Mouse (Mus musculus) stomach, embryonic 16.5 days (tissue): Measurements from ENCODE around the gene Gabbr2. TPM values are rescaled to one million over a fixed set of nuclear protein-coding genes. Genes with fewer than 3 reads are reported as not detected.

Source experiments
- ATAC-seq: fragments of 200-750 bp; cut with Nextera tagmentation; 2 replicates; pipeline ENCODE4 v1.8.0; 2017; ENCODE audit warnings: moderate number of reproducible peaks, moderate TSS enrichment; ENCODE audit not compliant: insufficient read depth, low FRiP score
- H3K27ac ChIP-seq: fragments of 300-500 bp; sonication (generic); 2 replicates; pipeline ENCODE4 v1.5.1; 2014; ENCODE audit warnings: low read length
- H3K27me3 ChIP-seq: fragments of 300-500 bp; sonication (generic); 2 replicates; pipeline ENCODE4 v1.6.1; 2014; ENCODE audit warnings: low read length, control low read depth, mixed read lengths; ENCODE audit not compliant: control insufficient read depth, insufficient read depth
- H3K36me3 ChIP-seq: fragments of 300-500 bp; sonication (generic); 2 replicates; pipeline ENCODE4 v1.6.1; 2014; ENCODE audit warnings: low read length; ENCODE audit not compliant: control insufficient read depth, insufficient read depth
- H3K4me1 ChIP-seq: fragments of 300-500 bp; sonication (generic); 2 replicates; pipeline ENCODE4 v1.6.1; 2014; ENCODE audit warnings: low read length, control low read depth, mixed read lengths; ENCODE audit not compliant: control insufficient read depth, insufficient read depth
- H3K4me2 ChIP-seq: fragments of 300-500 bp; sonication (generic); 2 replicates; pipeline ENCODE4 v1.6.1; 2014; ENCODE audit warnings: low read depth, low read length, mixed read lengths
- H3K4me3 ChIP-seq: fragments of 300-500 bp; sonication (generic); replicated peaks from 2 replicates; pipeline ENCODE4 v1.5.1; 2014; ENCODE audit warnings: mild to moderate bottlenecking, low read length
- H3K9ac ChIP-seq: fragments of 300-500 bp; sonication (generic); 2 replicates; pipeline ENCODE4 v1.6.1; 2014; ENCODE audit warnings: low read length
- H3K9me3 ChIP-seq: fragments of 300-500 bp; sonication (generic); replicated peaks from 2 replicates; pipeline ENCODE4 v1.6.1; 2016; ENCODE audit warnings: low read length, control low read depth; ENCODE audit not compliant: control insufficient read depth
- WGBS: fragments of 180-500 bp; shearing (Covaris S2); extraction: QIAGEN DNeasy Blood & Tissue Kit; methylation state at CpG from one replicate; pipeline ENCODE4 v1.1.7; 2014; 5-methylcytosine and 5-hydroxymethylcytosine counted together
- polyA plus RNA-seq: library from polyadenylated mRNA; unstranded; fragments of >200 nt; fragmentation: Nextera tagmentation; extraction: Ambion mirVana; gene quantifications from 2 replicates; pipeline ENCODE4 v1.2.1, GENCODE M21; 2015

The Gabbr2 gene
- polyA plus RNA-seq, 1 experiment from 2014 or later, result 0.10 TPM

DNA sequence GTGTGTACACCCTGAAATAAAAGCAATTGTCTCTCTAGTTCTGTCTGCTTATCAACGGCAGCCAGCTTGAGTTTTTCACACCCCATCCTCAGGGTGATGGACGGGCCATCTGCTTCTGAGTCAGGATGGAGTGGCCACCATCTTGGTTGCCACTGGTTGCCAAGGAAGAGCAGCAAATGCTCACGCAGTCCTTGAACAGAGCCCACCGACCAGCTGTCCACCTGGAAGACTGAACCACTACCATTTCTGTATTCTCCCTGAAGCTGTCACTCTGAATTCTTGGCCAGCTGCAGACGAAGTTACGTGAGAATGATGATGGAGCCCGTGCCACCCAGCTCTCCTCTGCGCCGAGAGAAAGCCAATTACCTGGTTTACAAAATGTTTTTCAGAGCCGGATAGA lies 102.5 kb downstream of the Gabbr2 start:
- Histone ChIP-seq H3K4me3 (no peak overlapping the region), H3K4me1 (peaks cover 6% of the 10 kb centered on the region; the same call in 1 of the 2 replicates), H3K4me2 (no peak overlapping the region), H3K9ac (no peak overlapping the region), H3K9me3 (no peaks in the 10 kb centered on the region), H3K27ac (no peak overlapping the region), H3K27me3 (no peaks in the 10 kb centered on the region), H3K36me3 (no peaks in the 10 kb centered on the region)
- WGBS, result 71% methylated on average over 10 of the region's 10 CpGs
- no peak for ATAC-seq

DNA sequence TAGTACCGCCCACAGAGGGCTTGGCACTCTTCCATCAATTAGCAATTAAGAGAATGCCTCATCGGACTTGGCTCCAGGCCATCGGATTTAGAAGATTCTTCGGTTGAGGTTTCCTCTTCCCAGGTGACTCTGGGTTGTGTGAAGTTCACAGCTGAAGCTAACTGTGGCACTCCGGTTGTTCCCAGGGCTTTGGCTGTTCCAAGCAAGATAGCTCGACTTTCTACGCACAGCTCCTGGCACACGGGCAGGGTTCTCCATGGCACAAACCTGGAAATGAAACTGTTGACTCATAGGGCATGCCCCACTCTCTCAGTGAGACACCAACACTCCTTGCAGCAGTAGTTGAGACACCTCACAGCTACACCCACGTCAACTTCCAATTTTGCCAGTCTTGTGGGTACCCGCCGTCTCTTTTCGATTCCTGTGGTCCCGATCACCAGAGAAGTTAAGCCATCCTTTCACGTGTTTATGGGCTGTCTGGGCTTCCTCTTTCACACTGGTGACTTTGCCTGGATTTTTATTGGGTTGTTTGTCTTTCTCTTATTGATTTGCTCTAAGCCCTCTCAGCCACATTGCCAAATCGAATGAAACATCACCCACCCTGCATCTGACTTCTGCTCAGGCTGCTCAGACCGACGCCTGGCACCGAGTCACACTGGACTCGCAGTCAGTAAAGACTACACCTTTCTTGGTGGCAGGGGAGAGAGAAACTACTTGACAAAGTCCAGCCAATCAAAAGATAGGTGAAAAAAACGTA lies 105.9 kb downstream of the Gabbr2 start:
- 81% methylated on average over 20 of the region's 20 CpGs for WGBS
- no peak overlapping the region for H3K9ac ChIP-seq
- ATAC-seq, result no peak
- H3K9me3 ChIP-seq, result no peaks in the 10 kb centered on the region
- no peak overlapping the region for H3K4me2 ChIP-seq
- peaks cover 14% of the 10 kb centered on the region for H3K4me1 ChIP-seq
- H3K27me3 ChIP-seq, result no peaks in the 10 kb centered on the region
- H3K36me3 ChIP-seq, result no peaks in the 10 kb centered on the region
- no peak overlapping the region for H3K4me3 ChIP-seq
- no peak overlapping the region for H3K27ac ChIP-seq

DNA sequence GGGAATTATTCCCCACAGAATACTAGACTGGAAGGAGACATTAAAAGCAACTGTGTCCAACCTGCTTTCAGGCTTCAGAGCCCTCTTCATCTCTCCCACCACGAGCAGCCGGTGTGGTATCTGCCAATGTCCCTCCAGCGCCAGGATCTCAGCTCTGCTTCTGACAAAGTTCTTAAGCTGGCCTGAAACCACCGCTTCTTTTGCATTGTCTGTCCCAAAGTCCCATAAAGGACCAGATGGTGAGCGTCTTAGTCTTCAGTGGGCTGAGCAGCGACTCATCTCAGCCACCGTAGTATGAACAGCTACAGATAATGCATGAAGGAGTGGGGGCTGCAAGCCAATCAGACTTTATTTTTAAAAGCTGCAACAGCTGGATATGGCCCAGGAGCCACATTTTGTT lies 107.5 kb downstream of the Gabbr2 start:
- H3K27me3 ChIP-seq, result no peaks in the 10 kb centered on the region
- no peak overlapping the region for H3K9ac ChIP-seq
- ATAC-seq, result no peak; the same call in 1 of the 2 replicates
- WGBS, result 51% methylated on average over 7 of the region's 7 CpGs
- peaks cover 14% of the 10 kb centered on the region for H3K4me1 ChIP-seq
- no peak overlapping the region; the same call in 1 of the 2 replicates for H3K27ac ChIP-seq
- H3K36me3 ChIP-seq, result no peaks in the 10 kb centered on the region
- H3K4me3 ChIP-seq, result no peak overlapping the region
- no peaks in the 10 kb centered on the region for H3K9me3 ChIP-seq
- H3K4me2 ChIP-seq, result no peak overlapping the region

DNA sequence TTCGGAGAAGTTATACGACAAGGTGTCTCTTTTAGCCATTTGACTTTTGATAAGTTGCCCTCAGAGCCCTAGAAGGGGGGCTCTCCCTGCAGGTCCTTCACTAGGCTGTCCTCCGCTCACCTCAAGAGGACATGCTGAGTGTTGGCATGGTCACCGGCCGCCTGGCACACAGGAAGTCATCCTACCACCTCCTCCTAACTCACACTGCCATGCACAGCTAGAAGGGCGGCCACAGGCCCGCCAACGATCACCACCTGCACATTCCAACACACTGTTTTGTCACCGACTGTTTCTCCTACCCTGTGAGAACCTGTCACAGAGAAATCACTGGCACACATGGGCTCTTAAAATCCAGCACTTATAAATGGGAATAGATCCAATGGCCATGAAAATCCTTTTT lies 108.1 kb downstream of the Gabbr2 start:
- no peak overlapping the region for H3K27ac ChIP-seq
- H3K4me3 ChIP-seq, result no peak overlapping the region
- H3K4me1 ChIP-seq, result peaks cover 14% of the 10 kb centered on the region
- no peaks in the 10 kb centered on the region for H3K9me3 ChIP-seq
- H3K4me2 ChIP-seq, result no peak overlapping the region
- H3K9ac ChIP-seq, result no peak overlapping the region
- no peaks in the 10 kb centered on the region for H3K27me3 ChIP-seq
- ATAC-seq, result no peak
- no peaks in the 10 kb centered on the region for H3K36me3 ChIP-seq
- WGBS, result 74% methylated on average over 9 of the region's 9 CpGs

DNA sequence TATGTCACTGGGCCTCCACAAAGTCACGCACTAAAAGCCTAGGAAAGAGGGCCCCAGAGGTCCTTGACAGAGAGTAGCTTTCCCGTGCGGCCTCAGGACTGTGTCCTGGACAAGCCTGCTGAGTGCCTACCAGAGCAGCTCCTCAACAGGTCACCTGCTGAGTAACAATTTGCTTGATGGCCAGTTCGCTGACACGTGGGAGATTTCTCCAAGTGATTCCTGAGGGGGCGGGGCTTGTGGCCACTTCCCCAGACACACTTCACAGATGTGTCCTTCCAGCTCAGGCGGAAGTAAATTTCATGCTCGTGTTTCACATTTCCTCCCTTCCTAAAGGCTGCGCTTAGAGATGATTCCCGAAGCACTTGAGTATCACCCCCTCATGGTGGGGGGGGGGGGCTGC lies 108.6 kb downstream of the Gabbr2 start:
- Histone ChIP-seq H3K4me1 (peaks cover 14% of the 10 kb centered on the region), H3K36me3 (no peaks in the 10 kb centered on the region), H3K4me3 (no peak overlapping the region), H3K9ac (no peak overlapping the region), H3K9me3 (no peaks in the 10 kb centered on the region), H3K4me2 (no peak overlapping the region), H3K27ac (no peak overlapping the region), H3K27me3 (no peaks in the 10 kb centered on the region; the same call in 1 of the 2 replicates)
- no peak for ATAC-seq
- WGBS, result 44% methylated on average over 10 of the region's 10 CpGs

DNA sequence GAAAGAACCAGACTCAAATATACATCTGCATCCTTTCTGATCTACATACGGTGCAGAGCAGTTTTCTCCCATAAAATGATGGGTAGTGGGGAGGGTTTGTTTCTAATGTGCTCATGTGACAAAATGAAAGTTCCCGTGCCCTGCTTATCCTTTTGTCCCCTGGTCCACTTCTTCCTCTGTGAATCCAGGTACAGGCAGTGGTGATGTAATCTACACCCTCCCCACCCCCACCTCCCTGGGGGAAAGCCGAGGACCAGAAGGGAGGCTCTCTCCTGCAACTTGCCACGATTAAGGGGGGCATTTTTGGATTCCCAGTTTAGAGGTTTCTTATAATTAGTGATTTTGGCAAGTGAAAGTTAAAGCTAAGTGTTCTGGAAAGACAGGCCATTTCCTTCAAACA lies 110.4 kb downstream of the Gabbr2 start:
- peaks cover 14% of the 10 kb centered on the region for H3K4me1 ChIP-seq
- H3K4me2 ChIP-seq, result no peak overlapping the region
- no peak overlapping the region for H3K4me3 ChIP-seq
- no peak for ATAC-seq
- no peak overlapping the region for H3K9ac ChIP-seq
- H3K27me3 ChIP-seq, result no peaks in the 10 kb centered on the region; the same call in 1 of the 2 replicates
- no peak overlapping the region for H3K27ac ChIP-seq
- no peaks in the 10 kb centered on the region for H3K9me3 ChIP-seq
- no peaks in the 10 kb centered on the region for H3K36me3 ChIP-seq
- 47% methylated on average over 4 of the region's 4 CpGs for WGBS

DNA sequence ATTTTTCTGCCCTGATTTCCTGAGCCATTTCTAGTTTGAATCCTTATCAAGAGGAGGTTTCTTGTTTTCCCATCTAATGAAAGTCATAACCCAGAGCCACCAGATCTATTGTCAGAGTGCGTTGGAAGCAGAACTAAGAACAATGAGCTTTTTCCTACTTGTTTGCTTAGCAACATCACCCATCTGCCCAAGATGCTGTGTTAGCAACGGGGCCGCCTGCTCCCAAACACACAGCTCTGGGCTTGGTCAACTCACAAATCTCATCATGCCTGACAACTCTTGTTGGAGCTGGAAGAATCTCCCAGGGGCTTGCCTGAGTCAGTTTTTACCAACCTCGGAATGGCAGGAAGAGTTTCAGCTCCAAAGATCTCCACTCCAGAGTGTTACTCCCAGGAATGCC lies 111.7 kb downstream of the Gabbr2 start:
- Histone ChIP-seq H3K4me1 (peaks cover 14% of the 10 kb centered on the region), H3K27me3 (no peaks in the 10 kb centered on the region; the same call in 1 of the 2 replicates), H3K27ac (no peak overlapping the region), H3K9ac (no peak overlapping the region), H3K9me3 (no peaks in the 10 kb centered on the region), H3K4me3 (no peak overlapping the region), H3K4me2 (no peak overlapping the region), H3K36me3 (no peaks in the 10 kb centered on the region)
- 45% methylated on average over 4 of the region's 4 CpGs for WGBS
- ATAC-seq, result no peak

DNA sequence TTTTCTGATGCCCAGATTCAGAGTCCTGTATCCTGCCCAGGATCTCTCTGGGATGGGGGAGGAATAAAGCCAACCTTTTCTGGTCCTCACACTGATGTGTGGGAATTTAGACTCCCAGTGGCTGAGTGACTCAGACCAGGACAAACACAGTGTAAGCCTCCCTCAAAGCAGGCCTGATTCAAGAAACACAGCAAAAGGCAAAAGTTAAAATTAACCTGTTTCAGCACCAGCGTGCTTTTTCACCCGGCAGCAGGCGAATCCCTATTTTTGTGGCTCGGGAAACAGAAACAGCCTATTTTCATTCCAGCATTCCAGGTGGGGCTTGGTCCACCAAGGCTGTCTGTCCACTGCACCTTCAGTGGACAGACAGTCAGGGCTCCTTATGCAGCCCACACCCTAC lies 118.9 kb downstream of the Gabbr2 start:
- Histone ChIP-seq H3K36me3 (no peaks in the 10 kb centered on the region), H3K9me3 (no peaks in the 10 kb centered on the region), H3K9ac (no peak overlapping the region), H3K4me1 (no peaks in the 10 kb centered on the region), H3K4me3 (no peak overlapping the region), H3K4me2 (no peak overlapping the region), H3K27me3 (no peaks in the 10 kb centered on the region), H3K27ac (no peak overlapping the region)
- WGBS, result 88% methylated on average over 4 of the region's 4 CpGs
- no peak for ATAC-seq

DNA sequence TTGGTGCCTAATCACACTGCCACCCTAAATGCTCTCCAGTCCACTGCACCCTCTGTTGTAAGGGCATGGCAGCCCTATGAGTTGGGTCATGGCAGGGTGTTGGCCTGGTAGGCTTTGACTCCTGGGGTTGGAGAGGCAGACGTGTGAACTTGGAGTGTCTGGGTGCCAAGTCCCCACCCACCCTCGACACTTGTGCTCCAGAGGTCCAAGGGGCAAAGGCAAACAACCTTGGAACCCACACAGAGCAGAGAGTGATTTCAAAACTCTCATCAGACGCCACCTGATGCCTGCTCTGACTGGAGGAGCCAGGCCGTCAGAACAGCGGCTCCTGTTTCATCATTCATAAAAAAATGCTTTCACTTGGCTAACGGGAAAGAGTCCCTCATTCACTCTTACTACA lies 121.5 kb downstream of the Gabbr2 start:
- Histone ChIP-seq H3K9ac (no peak overlapping the region), H3K27me3 (no peaks in the 10 kb centered on the region), H3K36me3 (no peaks in the 10 kb centered on the region), H3K27ac (no peak overlapping the region), H3K4me1 (no peaks in the 10 kb centered on the region; the same call in 1 of the 2 replicates), H3K4me3 (no peak overlapping the region), H3K9me3 (no peaks in the 10 kb centered on the region), H3K4me2 (no peak overlapping the region)
- no peak for ATAC-seq
- WGBS, result 30% methylated on average over 6 of the region's 6 CpGs
